Mouse (Mus musculus) adrenal gland, postnatal 25 days (tissue): ENCODE measurements around the gene Acp5. TPM values are rescaled to one million over a fixed set of nuclear protein-coding genes. Genes with fewer than 3 reads are reported as not detected.
"Not testable (repeated sequence)": the region's sequence is repeated elsewhere in the genome, so short reads cannot be mapped to it uniquely, and the experiment has no call there.

Experiments used
- DNase-seq: peaks from one replicate; pipeline ENCODE4 v3.0.0; 2021; ENCODE audit warnings: mixed read lengths
- long read RNA-seq: library from polyadenylated mRNA; stranded (forward); transcript quantifications from one replicate; pipeline ENCODE4 v2.0.0, GENCODE M21; 2021
- total RNA-seq: library from RNA; stranded (reverse); gene quantifications from 2 replicates; pipeline ENCODE4 v1.2.3, GENCODE M21; 2021

Gene Acp5
- total RNA-seq = 19.0 and 25.4 TPM in 2 replicates
- long read RNA-seq, transcript Acp5-201 (5 exons, 1,356 nt) = major isoform, 86 of 107 reads
- long read RNA-seq, partial matches to known transcripts = 5 of 107 reads
- long read RNA-seq, other reads (novel, unspliced or antisense) = 11 of 107 reads

DNA sequence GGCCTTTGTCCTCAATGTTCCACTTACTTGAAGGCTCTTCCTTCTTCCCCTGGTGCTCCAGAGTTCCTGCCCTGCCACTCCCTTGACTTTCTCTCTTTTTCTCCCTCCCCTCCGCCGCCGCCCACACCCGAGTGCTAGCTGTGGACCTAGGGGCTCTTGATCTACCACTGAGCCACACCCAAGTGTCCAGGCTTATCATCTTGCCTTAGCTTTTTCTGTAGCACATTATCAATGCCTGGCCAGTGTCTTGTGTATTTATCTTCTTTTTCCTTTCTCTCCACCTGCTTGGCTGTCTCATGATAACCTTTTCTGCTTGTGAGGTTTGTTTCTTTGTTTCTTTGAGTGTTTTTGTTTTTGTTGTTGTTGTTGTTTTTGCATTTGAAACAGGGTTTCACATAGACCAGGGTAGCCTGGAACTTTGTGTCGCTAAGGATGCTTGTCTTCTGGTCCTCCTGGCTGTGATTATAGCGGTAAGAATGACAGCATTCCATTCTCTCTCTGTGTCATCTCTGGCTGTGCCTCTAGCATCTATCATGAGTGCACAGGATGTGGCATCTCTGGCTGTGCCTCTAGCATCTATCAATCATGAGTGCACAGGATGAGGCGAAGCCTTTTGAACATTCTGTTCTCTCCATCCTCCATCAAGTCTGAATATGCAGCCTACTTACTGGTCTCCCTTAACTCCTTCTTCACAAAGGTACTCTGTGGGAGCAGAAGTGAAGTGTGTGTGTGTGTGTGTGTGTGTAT, at the start of gene Acp5:
Gene Acp5 (minus strand): TSS at position 68 of the 747 bp plus-strand sequence.
- DNase-seq = no peak

DNA sequence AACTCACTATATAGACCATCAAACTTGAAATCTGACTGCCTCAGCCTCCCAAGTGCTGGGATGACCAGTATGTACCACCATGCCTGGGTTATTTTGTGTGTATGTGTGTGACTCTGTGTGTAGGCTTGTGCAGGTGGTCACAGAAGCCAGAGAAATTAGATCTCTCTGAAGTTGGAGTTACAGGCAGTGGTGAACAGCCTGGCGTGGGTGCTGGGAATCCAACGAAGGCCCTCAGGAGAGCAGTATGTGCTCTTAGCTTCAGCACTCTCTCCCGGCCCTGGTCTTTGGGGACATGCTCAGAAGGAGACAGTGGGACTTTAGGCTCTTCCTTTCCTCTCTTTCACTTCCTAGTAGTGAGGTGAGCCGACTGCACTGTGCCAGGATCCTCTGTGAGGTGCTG, 36.8 kb upstream of the Acp5 start:
- DNase-seq = no peak

DNA sequence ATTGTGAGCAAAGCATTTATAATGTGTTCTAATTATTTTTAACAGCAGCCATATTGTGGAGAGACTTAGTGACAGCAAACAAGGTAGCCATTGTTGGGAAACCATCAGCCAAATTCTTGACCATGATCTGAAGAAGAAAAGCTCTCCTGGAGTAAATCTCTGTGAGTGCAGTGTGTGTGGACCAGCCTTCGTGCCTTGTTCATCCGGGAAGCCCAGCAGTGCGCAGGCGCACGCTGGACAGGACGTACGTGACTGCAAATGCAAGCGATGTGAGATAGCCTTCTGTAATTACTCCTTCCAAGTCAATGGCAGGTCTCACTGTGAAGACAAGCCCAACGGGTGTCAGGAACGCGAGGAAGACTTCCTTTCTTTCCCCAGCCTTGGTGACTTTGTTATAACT, 33.8 kb upstream of the Acp5 start:
- DNase-seq = no peak

DNA sequence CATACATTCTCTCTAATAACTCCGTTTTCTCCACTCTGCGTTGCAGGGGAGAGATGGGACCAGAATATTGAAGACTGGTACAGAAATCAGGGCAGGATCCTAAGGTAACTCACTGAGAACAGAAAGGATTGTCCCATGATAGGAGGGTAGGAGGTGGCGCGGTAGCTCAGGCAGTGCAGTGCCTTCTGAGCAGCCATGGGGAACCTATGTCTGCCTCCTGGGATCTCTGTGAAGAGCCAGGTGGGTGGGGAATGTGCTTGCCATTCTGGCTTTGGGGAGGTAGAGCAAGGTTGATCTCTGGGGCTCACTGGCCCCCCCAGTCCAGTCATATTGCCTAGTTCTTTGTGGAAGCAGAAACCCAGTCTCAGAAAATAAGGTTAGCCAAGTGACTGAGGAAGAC, 32.2 kb upstream of the Acp5 start:
- no peak for DNase-seq

DNA sequence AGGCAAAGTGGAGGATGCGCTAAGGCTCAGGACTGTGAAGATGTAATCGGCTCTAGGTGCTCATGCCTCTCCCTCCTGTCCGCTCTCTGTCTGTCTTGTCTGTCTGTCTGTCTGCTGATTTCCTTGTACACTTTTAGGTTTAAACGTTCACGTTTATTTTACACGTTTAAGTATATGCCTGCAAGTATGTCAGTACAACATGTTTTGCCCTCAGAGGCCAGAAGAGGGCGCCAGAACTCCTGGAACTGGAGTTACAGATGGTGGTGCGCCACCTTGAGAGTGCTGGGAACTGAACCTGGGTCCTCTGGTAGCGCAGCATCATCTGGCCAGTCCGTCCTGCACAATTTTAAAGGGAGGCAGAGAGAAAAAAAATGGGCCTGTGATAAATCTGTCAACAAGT, 31.2 kb upstream of the Acp5 start:
- no peak for DNase-seq

DNA sequence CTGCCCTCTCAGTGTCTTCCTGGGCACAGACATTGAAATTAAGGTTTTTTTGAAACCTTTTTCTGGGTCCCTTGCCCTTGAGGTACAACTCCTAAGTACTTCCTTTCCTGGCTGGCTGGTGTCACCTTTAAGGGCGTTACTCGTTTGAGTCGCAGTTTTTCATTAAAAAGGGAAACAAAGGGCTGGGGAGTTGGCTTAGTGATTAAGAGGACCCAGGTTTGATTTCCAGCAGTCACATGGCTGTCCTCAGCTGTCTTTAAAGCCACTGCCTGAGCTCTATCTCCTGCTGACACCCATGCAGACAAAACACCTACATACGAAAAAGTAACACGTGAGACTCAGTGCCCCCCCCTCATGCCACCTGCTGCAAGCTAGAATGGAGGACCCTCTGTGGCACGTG, 30.5 kb upstream of the Acp5 start:
- DNase-seq = no peak

DNA sequence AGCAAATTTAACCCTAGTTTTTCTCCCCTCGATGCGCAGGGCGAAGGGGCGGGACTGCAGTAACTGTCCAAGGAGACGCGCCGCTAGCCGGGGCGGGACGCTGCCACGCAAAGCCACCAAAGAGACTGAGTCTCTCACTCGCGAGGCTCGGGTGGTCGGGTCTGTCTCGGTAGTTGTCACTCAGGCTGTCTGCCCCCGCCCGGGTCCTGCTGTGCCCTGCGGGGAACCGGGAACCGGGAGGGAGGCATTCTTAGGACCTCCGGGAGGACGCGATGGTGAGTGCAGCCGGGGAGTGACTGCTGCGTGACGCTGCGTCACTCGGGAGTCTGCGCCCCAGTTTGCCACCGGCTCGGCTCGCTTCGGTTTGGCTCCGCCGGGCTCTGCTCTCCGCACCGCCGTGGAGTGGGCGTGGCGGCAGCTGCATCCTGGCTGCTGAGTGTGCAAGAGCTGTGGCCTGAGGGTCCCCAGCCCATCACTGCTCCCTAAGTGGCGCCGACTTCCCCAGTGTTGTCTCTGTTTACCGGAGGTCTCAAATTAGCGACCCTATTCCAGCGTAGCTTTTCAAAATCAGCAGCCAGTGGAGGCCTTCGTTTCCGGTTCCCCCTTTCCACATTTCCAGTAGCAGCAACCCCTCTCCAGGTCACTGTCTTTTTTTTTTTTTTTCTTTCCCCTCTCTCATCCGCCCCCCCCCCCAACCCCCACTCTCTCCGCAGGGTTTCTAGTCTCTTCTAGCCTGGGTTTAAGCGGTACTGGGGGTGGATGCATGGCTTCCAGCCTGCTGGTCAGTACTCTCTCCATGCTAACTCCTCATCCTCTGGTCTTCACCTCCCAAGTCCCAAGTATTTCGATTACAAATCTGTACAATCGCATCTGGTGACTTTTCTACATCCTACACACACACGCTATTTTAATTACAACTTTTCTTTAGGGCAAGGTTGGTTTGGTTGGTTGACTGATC, 29.5 kb upstream of the Acp5 start:
- peak; percentile 58 for DNase-seq

DNA sequence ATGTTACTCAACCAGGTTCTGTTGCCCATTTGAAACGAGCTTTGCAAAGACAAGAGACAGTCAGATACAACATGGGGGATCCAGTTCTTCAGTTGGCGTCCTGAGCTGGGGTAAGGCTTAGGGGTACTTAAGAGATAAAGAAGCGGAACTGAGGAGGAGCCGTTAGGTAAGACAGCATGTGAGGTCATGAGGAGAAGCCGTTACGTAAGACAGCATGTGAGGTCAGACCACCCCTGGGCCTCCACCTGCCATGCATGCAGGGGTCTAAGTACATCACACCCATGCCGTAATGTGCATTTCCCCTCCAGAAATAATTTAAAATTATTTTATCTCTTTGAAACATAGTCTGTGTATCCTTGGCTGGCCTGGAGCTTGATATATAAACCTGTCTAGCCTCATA, 27.4 kb upstream of the Acp5 start:
- DNase-seq = no peak

DNA sequence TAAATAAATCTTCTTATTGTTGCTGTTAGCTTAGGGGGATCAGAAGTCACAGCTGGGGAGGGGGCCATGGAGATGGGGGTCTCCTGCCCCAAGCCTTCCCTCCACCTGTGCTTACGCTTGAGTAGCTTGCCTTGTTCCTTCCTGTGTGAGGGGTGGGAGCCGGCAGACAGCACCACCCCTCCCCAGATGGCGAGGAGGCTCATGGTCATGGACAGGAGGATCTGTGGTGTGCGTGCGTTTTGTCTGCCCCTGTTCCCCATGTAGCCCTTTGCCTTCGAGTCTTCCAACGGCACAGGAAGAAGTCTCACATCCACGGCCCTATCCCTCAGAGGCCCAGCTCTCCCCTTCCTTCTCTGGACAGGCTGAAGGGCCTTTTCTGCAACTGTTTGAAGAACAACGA, 26.8 kb upstream of the Acp5 start:
- no peak for DNase-seq

DNA sequence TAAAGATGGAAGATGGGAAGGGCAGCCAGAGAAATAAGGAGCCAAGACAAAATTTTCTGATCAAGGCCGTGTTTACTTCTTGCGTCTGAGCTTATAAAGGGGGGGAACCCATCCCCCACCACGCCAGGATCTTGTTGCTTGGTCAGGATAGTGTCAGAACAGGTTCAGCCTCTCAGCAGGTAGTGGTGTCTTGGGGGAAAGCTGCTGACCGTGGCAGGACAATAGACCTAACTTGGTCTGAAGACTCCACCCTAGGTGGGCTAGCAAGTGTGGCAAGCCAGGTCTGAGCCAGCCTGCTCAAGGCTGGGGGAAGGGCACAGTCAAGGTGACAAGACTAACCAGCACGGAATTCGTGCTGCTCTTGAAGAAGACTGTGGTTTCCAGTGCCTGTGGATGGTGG, 25.8 kb upstream of the Acp5 start:
- no peak for DNase-seq

DNA sequence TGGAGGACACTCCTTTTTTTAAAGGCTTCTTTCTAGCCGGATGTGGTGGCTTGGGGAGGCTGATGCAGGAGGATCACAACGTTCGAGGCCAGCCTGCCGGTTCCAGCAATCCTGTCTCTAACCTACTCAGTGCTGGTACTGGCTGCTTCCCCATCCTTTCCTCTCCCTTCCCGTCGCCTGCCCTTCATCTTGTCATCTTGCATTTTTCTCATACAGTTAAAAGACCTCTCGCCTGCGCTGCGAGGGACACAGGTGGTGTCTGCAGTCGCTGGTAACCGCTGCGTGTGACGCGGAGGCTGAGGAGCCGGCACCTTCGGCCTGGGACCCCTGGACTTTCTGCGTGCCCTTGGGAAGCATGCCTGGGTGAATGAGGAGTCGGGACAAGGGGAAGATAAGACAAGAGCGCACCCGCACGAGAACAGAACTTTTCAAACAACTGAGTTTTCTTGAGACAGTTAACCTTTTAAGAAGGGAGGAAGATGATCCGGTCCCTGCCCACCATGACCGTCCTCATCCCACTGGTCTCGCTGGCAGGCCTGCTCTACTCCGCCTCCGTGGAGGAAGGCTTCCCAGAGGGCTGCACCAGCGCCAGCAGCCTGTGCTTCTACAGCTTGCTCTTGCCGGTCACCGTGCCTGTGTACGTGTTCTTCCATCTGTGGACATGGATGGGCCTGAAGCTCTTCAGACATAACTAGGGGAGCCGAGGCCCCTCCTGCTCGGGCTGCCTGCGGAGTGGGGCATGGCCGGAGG, 22.2 kb upstream of the Acp5 start:
- no peak for DNase-seq

DNA sequence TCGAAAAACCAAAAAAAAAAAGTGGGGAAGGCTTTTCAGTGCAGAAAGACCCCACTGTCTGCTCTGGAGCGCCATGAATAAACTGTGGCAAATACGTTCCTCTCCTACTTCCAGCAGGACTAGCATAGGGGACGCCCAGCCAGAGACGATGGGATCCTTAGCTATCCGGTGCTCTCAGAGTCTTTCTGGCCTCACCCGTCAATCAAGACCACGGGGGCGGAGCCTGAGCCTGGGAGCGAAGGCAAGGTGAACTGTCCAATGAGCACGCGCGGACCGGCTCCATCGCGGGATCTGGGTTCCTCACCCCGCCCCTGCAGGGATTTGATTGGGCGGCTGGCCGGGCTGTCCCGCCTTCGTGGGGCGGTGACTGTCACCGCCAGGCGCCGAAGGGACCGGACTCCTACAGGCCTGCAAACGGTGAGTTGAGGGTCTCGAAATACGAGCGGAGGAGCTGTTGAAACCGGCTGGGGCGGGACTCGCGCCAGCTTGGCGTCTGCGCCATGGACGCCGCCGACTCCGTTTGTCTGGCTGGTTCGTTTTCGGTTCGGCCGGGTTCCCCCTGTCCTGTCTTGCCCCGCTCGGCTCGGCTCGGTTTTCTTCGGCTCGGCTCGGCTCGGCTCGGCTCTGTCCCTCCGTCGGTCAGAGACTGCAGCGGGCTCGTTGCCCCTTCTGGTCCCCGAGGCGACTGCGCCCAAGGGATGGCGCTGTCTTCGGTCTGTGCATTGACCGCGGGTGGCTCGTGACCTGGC, 21.2 kb upstream of the Acp5 start, which contains the start of gene Pigyl:
Gene Pigyl (plus strand): TSS at position 350 of the 749 bp plus-strand sequence.
- DNase-seq = peak; percentile 99

DNA sequence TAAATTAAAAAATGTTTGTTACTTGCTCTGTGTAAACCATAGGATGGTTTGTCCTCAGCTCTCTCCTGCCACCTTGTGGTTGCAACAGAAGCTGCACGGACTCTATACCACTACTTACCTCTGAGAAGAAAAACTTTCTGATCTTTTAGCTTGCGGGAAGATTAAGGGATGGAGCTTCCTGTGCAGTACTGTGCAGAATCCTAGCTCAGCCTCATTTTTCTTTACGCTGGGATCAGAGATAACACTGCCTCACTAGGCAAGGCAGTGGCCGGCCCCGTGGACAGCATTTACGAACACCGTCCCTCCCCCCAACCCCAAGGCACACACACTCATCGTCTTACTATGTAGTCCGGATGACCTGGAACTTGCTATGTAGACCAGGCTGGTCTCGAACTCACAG, 20.1 kb upstream of the Acp5 start:
- DNase-seq = peak; percentile 62

DNA sequence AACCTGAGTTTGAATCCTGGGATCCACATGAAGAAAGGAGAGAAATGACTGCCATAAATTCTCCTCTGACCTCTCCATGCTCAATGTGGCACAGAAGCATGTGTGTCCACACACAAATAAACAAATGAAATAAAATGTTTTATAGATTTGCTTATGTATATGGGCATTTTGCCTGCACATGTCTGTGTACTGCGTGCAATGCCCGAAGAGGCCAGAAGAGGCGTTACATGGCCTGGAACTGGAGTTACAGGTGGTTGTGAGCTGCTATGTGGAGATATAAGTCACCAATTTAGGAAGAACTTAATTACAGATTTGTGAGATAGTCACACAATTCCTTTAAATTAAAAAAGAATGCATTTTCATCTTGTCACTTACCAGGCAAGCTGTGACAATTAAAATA, 18.3 kb upstream of the Acp5 start:
- no peak for DNase-seq

DNA sequence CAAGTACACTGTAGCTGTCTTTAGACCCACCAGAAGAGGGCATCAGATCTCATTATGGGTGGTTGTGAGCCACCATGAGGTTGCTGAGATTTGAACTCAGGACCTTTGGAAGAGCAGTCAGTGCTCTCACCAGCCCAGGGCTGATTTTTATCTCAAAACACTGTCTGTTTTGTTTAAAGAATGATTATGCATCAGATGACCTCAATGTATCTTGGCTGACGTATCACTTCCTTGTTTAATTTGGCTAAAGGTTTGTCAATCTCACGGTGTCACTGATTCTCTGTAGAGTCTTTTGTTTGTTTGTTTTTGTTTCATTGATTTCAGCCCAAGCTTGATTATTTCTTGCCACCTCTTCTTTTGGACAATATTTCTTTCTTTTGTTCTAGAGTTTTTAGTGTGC, 15.4 kb upstream of the Acp5 start:
- DNase-seq = no peak

DNA sequence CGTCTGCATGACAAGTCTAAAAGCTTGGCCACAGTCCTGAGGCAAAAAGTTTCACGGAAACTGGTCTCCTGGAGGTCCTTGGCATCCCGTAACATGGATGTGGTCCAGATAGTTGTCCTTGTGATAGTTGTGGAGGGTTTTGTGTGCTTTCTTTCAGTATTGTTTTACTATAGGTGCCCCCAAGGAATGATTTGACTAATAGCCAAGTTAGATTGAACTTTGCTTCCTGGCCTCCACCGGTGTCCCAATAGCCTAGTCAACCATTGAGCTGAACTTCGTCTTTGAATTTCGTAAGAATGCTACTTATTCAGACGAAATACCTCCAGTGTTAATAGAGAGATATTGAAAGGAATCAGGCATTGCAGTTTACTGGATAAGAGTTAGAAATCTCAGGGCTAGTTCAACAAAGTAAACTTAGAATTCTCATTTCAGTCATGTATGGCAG, 14.8 kb upstream of the Acp5 start:
- not testable (repeated sequence) for DNase-seq

DNA sequence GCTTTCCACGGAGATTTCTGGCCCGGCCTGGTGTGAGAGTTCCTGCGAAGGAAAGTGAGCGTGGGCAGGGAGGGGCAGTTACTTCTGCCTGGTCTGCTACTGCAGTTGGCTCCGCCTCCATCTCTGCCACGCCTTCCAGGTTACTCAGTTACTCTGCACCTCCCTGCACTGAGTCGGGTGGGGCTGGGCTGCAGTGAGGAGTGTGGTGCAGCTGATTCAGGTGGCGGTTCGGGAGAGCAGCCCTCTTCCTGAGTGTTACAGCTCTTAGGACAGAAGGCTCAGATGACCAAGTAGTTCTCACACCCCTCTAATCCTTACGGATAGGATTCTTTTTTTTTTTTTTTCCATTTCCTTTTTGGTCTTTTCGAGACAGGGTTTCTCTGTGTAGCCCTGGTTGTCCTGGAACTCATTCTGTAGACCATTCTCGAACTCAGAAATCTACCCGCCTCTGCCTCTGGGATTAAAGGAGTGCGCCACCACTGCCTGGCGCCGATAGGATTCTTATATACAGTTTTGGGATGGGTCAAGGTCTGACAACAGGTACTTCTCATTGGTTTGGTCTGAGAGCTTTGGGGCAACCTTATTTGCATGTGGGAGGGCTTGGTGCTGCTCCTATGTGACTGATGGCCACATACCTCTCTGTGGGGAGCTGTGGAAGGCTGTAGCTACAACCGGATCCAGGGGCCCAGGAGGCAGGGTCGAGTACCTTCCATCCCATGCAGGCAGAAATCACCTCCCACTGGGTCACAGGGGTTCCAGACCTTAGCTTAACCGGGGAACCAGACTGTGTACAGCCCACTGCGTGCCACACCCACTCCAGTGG, 14.1 kb upstream of the Acp5 start:
- no peak for DNase-seq

DNA sequence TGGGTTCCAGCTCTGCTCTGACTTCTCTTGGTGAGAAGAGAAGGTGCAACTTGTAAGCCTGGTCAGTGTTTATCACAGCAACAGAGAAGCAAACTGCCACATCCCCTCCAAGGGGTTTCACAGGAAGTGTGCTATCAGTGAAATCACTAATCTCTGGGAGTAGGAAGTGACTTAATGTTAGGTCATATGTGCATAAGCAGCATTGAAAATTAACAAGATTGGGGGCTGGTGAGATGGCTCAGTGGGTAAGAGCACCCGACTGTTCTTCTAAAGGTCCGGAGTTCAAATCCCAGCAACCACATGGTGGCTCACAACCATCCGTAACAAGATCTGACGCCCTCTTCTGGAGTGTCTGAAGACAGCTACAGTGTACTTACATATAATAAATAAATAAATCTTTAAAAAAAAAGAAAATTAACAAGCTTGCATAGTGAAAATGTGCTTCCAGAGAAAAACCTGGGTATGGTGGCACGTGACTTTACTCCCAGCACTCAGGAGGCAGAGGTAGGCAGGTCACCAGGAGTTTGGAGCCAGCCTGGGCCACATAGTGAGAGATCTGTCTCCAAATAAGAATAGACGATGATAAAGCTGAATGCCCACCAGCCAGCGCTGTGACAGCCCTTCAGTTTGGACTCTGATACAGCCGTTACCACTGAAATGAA, 8.9 kb upstream of the Acp5 start:
- no peak for DNase-seq

DNA sequence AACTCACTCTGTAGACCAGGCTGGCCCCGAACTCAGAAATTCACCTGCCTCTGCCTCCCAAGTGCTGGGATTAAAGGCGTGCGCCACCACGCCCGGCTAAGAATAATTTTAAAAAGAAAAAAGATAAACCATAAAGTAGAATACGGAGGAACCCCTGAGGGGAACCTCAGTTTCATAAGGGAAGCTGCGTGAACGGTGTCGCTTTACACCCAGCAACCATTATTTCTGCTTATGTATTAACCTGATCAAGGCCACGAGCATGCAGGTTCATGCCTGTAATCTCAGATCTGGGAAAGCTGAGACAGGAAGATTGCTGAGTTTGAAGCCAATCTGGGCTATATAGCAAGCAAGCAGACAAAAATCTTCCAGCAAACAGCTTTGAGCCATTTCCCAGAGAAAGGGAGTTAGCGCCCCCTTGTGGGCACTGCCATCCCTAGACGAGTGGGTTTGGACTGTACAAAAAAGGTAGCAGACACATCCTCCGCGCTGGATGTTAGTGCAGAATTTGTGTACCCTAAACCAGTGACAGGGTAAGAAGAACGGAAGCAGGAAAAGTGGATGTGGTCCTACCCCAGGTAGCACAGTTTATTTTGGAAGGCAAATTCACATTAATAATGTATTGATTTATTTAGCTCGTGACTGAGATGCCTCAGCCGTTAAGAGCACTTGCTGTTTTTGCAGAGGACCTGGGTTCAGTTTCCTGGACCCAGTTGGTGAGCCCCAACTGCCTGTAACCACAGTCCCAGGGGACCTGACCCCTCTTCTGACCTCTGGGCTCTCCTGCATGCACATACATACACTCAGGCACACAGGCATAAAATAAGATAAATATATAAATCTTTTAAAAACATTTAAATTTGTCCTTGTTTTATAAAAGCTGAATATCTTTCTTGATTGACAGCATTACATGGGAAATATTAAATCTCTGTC, 7.9 kb upstream of the Acp5 start:
- peak; percentile 92 for DNase-seq
